Mouse (Mus musculus): ENCODE measurements around the gene Ccl25. TPM values are rescaled to one million over a fixed set of nuclear protein-coding genes. Genes with fewer than 3 reads are reported as not detected.

The Ccl25 gene
- total RNA-seq (2014; rRNA removed) (5.9 and 6.1 TPM in 2 replicates), polyA plus RNA-seq (2015; fragmentation: Nextera tagmentation; extraction: Ambion mirVana) (17.2 and 17.9 TPM in 2 replicates)

DNA sequence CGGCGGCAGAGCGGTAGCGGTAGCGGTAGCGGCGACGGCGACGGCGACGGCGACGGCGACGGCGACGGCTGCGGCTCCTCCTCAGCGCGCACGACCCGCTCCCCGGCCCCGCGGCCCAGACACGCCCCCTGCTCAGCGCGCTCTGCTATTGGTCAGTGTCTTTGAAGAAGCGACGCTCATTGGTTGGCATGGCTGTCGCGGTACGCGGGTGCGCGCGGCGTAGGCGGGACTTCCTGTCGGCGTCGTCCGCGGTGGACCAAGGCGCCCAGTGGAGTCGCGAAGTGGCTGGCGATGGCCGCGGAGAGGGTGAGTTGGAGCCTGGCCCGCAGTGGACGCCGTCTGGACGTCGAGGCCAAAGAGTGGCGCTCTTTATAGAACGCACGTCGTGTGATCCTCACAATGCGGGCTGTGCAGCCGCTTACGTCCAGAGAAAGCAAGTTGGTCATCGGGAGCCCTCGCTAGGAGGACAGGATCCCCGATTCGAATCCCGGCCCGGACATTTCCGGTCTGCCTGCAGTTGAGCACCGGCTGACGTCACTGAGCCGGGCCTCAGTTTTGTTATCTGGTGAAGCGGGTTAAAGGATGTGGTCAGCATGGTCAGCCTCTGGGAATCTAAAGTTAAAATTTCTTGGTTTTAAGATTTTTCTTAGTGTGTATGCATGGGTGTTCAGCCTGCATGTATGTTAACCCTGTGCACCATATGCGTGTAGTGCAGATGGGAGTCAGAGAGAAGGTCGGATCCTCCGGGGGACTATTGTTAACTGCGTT, at the start of gene Ccl25, which contains the start of gene Elavl1:
Gene Ccl25, plus strand, starts transcription at position 228 of the 768 bp plus-strand sequence.
Gene Elavl1, minus strand, starts transcription at position 431 of the 768 bp plus-strand sequence.
- peaks cover 8% of the 10 kb centered on the region; the same call in 1 of the 2 replicates for H3K4me1 ChIP-seq (ENCODE audit: insufficient read depth, low read length)
- WGBS = 2% methylated on average over 71 of the region's 78 CpGs
- no peaks in the 10 kb centered on the region for H3K9me3 ChIP-seq (ENCODE audit: low read length)
- H3K27ac ChIP-seq = peak within 1 kb of the TSS; percentile 89
- peak; percentile 99 for ATAC-seq
- 0 out of 2 replicates have a peak, but pooled peaks have one; percentile 3 for TF ChIP-seq CTCF (IDR thresholded peaks at IDR 0.05; ENCODE audit: low read depth)
- H3K4me3 ChIP-seq (ENCODE audit: low read length) = peak within 1 kb of the TSS; percentile 88
- H3K27me3 ChIP-seq (ENCODE audit: insufficient read depth, low read length) = no peaks in the 10 kb centered on the region
- peak within 1 kb of the TSS; percentile 88 for H3K4me2 ChIP-seq (ENCODE audit: low read depth, low read length)
- peaks cover 3% of the 10 kb centered on the region; the same call in 1 of the 2 replicates for H3K36me3 ChIP-seq (ENCODE audit: insufficient read depth, low read length)
- peak within 1 kb of the TSS; percentile 96 for H3K9ac ChIP-seq (replicated peaks; ENCODE audit: low read length)
- DNase-seq (ENCODE audit: low spot score) = peak; percentile 98

DNA sequence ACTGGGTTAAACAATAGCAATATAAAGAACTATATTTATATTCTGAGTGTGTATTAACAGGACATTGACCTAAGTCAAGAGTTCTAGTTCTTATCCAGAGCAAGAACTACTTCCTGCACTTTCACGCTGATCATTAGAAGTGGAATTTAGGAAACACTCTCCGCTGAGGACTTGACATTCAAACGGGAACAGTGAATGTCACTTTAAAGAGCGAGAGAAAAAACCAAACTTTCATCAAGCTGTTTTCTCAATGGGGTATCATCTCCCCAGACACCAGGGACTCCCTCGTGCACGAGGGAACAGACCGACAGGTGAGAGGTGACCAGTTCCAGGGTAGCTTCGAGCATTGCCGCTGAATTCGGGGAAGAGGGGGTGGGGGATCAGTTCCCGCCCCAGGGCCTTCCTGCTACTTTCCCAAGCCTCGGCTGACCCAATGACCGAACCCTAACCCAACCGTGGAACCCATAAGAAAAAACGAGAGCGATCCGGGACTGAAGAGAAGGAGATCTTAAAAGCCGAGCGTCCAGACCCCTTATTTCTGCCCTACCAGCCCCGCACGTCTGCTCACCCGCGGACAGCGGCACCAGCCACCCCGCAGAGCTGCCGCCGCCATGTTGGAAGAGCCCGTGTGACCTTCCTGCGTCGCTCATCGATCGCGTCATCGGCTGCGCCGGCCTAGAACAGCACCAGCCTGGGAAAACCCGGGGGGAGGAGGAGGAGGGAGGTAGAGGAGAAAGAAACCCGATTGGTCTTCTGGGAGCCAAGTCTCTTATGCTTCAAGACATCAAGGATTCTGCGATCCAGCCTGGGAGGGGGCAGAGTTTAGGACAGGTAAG, 49.5 kb upstream of the Ccl25 start, which contains the start of gene Timm44:
Gene Timm44, minus strand, starts transcription at position 639 of the 836 bp plus-strand sequence.
- peak within 1 kb of the TSS; percentile 89 for H3K4me2 ChIP-seq (ENCODE audit: low read depth, low read length)
- peak within 1 kb of the TSS; percentile 59 for H3K4me3 ChIP-seq (ENCODE audit: low read length)
- DNase-seq (ENCODE audit: low spot score) = peak; percentile 99
- 1% methylated on average over 39 of the region's 39 CpGs for WGBS
- peak within 1 kb of the TSS; percentile 76 for H3K27ac ChIP-seq
- no peaks in the 10 kb centered on the region for H3K9me3 ChIP-seq (ENCODE audit: low read length)
- H3K4me1 ChIP-seq (ENCODE audit: insufficient read depth, low read length) = peaks cover 6% of the 10 kb centered on the region; the same call in 1 of the 2 replicates
- H3K9ac ChIP-seq (replicated peaks; ENCODE audit: low read length) = peak within 1 kb of the TSS; percentile 70
- H3K36me3 ChIP-seq (ENCODE audit: insufficient read depth, low read length) = peaks cover 15% of the 10 kb centered on the region; the same call in 1 of the 2 replicates
- peak; percentile 98 for ATAC-seq
- H3K27me3 ChIP-seq (ENCODE audit: insufficient read depth, low read length) = no peaks in the 10 kb centered on the region
- no peak for TF ChIP-seq CTCF (IDR thresholded peaks at IDR 0.05; ENCODE audit: low read depth)

DNA sequence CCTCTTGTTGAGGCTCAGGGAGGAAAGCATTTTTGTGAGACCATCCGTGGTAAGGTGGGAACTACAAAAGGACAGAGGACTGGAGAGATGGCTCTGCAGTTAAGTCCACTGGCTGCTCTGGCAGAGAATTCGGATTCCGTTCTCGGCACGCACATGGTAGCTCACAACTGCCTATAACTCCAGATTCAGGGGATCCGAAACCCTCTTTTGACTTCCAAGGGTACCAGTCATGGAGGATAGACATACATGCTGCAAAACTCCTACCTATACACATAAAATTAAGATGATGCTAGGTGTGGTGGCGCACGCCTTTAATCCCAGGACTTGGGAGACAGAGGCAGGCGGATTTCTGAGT, 48.9 kb upstream of the Ccl25 start:
- H3K9ac ChIP-seq (replicated peaks; ENCODE audit: low read length) = peak overlapping the region; percentile 70
- TF ChIP-seq CTCF (IDR thresholded peaks at IDR 0.05; ENCODE audit: low read depth) = no peak
- H3K4me2 ChIP-seq (ENCODE audit: low read depth, low read length) = peak overlapping the region; percentile 89
- 26% methylated on average over 9 of the region's 9 CpGs for WGBS
- H3K27me3 ChIP-seq (ENCODE audit: insufficient read depth, low read length) = no peaks in the 10 kb centered on the region
- H3K9me3 ChIP-seq (ENCODE audit: low read length) = no peaks in the 10 kb centered on the region
- peaks cover 15% of the 10 kb centered on the region; the same call in 1 of the 2 replicates for H3K36me3 ChIP-seq (ENCODE audit: insufficient read depth, low read length)
- H3K4me1 ChIP-seq (ENCODE audit: insufficient read depth, low read length) = peaks cover 6% of the 10 kb centered on the region; the same call in 1 of the 2 replicates
- DNase-seq (ENCODE audit: low spot score) (no peak), ATAC-seq (no peak)
- peak overlapping the region; percentile 76 for H3K27ac ChIP-seq
- peak overlapping the region; percentile 59 for H3K4me3 ChIP-seq (ENCODE audit: low read length)

DNA sequence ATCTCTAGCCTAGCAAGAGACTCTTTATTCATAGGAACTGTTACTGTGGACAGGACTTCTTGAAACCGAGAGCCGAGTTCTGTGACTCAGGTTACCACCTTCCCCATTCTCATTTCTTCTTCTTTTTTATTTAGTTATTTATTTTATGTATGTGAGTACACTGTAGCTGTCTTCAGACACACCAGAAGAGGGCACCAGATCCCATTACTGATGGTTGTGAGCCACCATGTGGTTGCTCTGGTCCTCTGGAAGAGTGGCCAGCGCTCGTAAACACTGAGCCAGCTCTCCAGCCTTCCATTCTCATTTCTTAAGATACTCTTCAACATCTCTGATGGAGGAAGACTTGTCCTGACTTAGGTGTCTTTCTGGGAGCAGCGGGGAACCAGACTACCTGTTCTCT, 32.3 kb upstream of the Ccl25 start:
- Histone ChIP-seq H3K4me3 (ENCODE audit: low read length) (no peak overlapping the region), H3K4me2 (ENCODE audit: low read depth, low read length) (no peak overlapping the region), H3K36me3 (ENCODE audit: insufficient read depth, low read length) (peaks cover 54% of the 10 kb centered on the region), H3K27ac (no peak overlapping the region), H3K9me3 (ENCODE audit: low read length) (no peaks in the 10 kb centered on the region), H3K9ac (replicated peaks; ENCODE audit: low read length) (no peak overlapping the region), H3K4me1 (ENCODE audit: insufficient read depth, low read length) (no peaks in the 10 kb centered on the region), H3K27me3 (ENCODE audit: insufficient read depth, low read length) (no peaks in the 10 kb centered on the region)
- TF ChIP-seq CTCF (IDR thresholded peaks at IDR 0.05; ENCODE audit: low read depth) = peak; percentile 44; the same call in 1 of the 2 replicates
- ATAC-seq (no peak; the same call in 1 of the 2 replicates), DNase-seq (ENCODE audit: low spot score) (no peak)
- 84% methylated on average over 5 of the region's 5 CpGs for WGBS

DNA sequence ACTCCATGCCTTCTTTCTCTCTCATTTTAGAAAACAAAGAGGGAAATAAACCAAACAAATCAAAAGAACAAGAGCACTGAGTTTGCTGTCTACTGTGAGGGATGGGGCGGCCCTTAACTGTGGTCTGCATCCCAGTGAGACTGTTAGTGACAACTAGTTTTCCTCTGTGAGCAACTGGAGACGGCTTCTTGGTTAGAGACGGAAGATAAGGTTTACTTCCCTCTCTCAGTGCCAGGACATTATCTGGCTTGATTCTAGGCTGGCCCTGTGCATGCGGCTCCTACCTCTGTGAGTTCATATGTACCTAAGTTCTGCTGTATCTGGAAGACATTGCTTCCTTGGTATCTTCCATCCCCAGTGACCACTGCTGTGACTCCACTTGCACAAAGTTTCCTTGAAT, 27.2 kb upstream of the Ccl25 start:
- H3K9me3 ChIP-seq (ENCODE audit: low read length) = no peaks in the 10 kb centered on the region
- TF ChIP-seq CTCF (IDR thresholded peaks at IDR 0.05; ENCODE audit: low read depth) = no peak
- 96% methylated on average over 4 of the region's 4 CpGs for WGBS
- H3K36me3 ChIP-seq (ENCODE audit: insufficient read depth, low read length) = peaks cover 62% of the 10 kb centered on the region
- no peak for ATAC-seq
- H3K4me1 ChIP-seq (ENCODE audit: insufficient read depth, low read length) = no peaks in the 10 kb centered on the region
- no peak for DNase-seq (ENCODE audit: low spot score)
- H3K27me3 ChIP-seq (ENCODE audit: insufficient read depth, low read length) = no peaks in the 10 kb centered on the region
- H3K4me3 ChIP-seq (ENCODE audit: low read length) = no peak overlapping the region
- H3K9ac ChIP-seq (replicated peaks; ENCODE audit: low read length) = no peak overlapping the region
- H3K4me2 ChIP-seq (ENCODE audit: low read depth, low read length) = no peak overlapping the region
- H3K27ac ChIP-seq = no peak overlapping the region

DNA sequence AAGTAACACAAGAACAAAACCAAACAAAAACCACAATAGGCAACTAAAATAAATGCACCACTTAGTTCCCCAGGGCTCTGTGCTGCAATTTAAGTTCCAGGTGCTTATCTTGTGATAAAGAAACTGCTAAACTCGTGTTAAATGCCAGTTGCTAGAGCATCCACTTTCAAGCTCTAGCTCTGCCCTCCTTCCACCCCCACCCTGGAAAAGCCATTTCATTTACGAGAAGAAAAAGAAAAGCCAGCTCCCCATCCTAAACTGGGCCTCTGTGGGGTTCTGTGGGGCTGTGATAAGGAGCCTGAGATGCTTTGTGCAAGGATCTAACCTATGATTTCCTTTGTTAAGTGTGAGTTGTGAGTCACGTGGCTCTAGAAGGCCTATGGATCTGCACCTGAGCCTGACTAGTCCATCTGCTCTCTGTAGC, 20.9 kb upstream of the Ccl25 start:
- no peaks in the 10 kb centered on the region for H3K4me1 ChIP-seq (ENCODE audit: insufficient read depth, low read length)
- TF ChIP-seq CTCF (IDR thresholded peaks at IDR 0.05; ENCODE audit: low read depth) = no peak
- ATAC-seq (no peak), DNase-seq (ENCODE audit: low spot score) (no peak)
- 82% methylated on average over 3 of the region's 3 CpGs for WGBS
- H3K36me3 ChIP-seq (ENCODE audit: insufficient read depth, low read length) = peaks cover 71% of the 10 kb centered on the region
- H3K27ac ChIP-seq = no peak overlapping the region
- H3K27me3 ChIP-seq (ENCODE audit: insufficient read depth, low read length) = no peaks in the 10 kb centered on the region
- H3K9me3 ChIP-seq (ENCODE audit: low read length) = no peaks in the 10 kb centered on the region
- H3K4me3 ChIP-seq (ENCODE audit: low read length) = no peak overlapping the region
- H3K4me2 ChIP-seq (ENCODE audit: low read depth, low read length) = no peak overlapping the region
- H3K9ac ChIP-seq (replicated peaks; ENCODE audit: low read length) = no peak overlapping the region

Measured in hindbrain, postnatal 0 days (tissue).